Mouse (Mus musculus): ENCODE measurements around the gene Sh2d4b. TPM values are rescaled to one million over a fixed set of nuclear protein-coding genes. Genes with fewer than 3 reads are reported as not detected.
A peak's percentile ranks its signal among the peaks of the same experiment; 100 is the strongest.

The Sh2d4b gene
- 0.10 and 0.25 TPM in 2 replicates for polyA plus RNA-seq (2016; fragmentation: Nextera tagmentation; extraction: Ambion mirVana)

- 83% methylated on average over 3 of the region's 3 CpGs for WGBS
- no peak for DNase-seq (ENCODE audit: low spot score)
- Histone ChIP-seq H3K9me3 (replicated peaks) (no peaks in the 10 kb centered on the region), H3K27ac (no peak within 1 kb of the TSS), H3K4me3 (no peak within 1 kb of the TSS), H3K27me3 (ENCODE audit: low read depth, poor library complexity, severe bottlenecking) (no peaks in the 10 kb centered on the region), H3K36me3 (no peaks in the 10 kb centered on the region), H3K4me1 (peaks cover 20% of the 10 kb centered on the region)
These were observed at the start of gene Sh2d4b for GRCm38 (mm10) chr14:40893196-40893595. Gene Sh2d4b, minus strand, starts transcription at chr14:40893266.

GRCm38 (mm10) chr14:40942429-40942828 lies 49.4 kb upstream of the Sh2d4b start:
- whole genome bisulfite sequencing = 90% methylated on average over 2 of the region's 2 CpGs
- H3K27me3 ChIP-seq (ENCODE audit: low read depth, poor library complexity, severe bottlenecking) = no peaks in the 10 kb centered on the region
- H3K9me3 ChIP-seq (replicated peaks) = no peaks in the 10 kb centered on the region
- H3K27ac ChIP-seq = no peak overlapping the region
- DNase-seq (ENCODE audit: low spot score) = no peak
- no peaks in the 10 kb centered on the region for H3K4me1 ChIP-seq
- H3K4me3 ChIP-seq = no peak overlapping the region
- peaks cover 21% of the 10 kb centered on the region for H3K36me3 ChIP-seq

- Histone ChIP-seq H3K27me3 (ENCODE audit: low read depth, poor library complexity, severe bottlenecking) (no peaks in the 10 kb centered on the region), H3K27ac (no peak overlapping the region), H3K9me3 (replicated peaks) (no peaks in the 10 kb centered on the region), H3K36me3 (peaks cover 5% of the 10 kb centered on the region), H3K4me3 (no peak overlapping the region), H3K4me1 (peaks cover 5% of the 10 kb centered on the region; the same call in 1 of the 2 replicates)
- no peak for DNase-seq (ENCODE audit: low spot score)
- WGBS = 90% methylated on average over 11 of the region's 11 CpGs
These were observed 45.4 kb upstream of the Sh2d4b start for GRCm38 (mm10) chr14:40938380-40938987.

- no peaks in the 10 kb centered on the region for H3K27me3 ChIP-seq (ENCODE audit: low read depth, poor library complexity, severe bottlenecking)
- peaks cover 11% of the 10 kb centered on the region for H3K36me3 ChIP-seq
- 89% methylated on average over 4 of the region's 4 CpGs for WGBS
- DNase-seq (ENCODE audit: low spot score) = no peak
- no peak overlapping the region for H3K27ac ChIP-seq
- no peaks in the 10 kb centered on the region for H3K9me3 ChIP-seq (replicated peaks)
- H3K4me3 ChIP-seq = no peak overlapping the region
- H3K4me1 ChIP-seq = peaks cover 8% of the 10 kb centered on the region
These were observed 44.0 kb upstream of the Sh2d4b start for GRCm38 (mm10) chr14:40937052-40937451.

- no peak overlapping the region for H3K4me3 ChIP-seq
- peaks cover 21% of the 10 kb centered on the region for H3K4me1 ChIP-seq
- no peaks in the 10 kb centered on the region for H3K27me3 ChIP-seq (ENCODE audit: low read depth, poor library complexity, severe bottlenecking)
- H3K9me3 ChIP-seq (replicated peaks) = no peaks in the 10 kb centered on the region
- H3K27ac ChIP-seq = no peak overlapping the region
- peaks cover 11% of the 10 kb centered on the region for H3K36me3 ChIP-seq
- WGBS = 90% methylated on average over 1 of the region's 1 CpGs
- DNase-seq (ENCODE audit: low spot score) = no peak
These were observed 42.4 kb upstream of the Sh2d4b start for GRCm38 (mm10) chr14:40935481-40935880.

- no peak overlapping the region for H3K4me3 ChIP-seq
- peaks cover 21% of the 10 kb centered on the region for H3K4me1 ChIP-seq
- no peak overlapping the region for H3K27ac ChIP-seq
- H3K9me3 ChIP-seq (replicated peaks) = no peaks in the 10 kb centered on the region
- DNase-seq (ENCODE audit: low spot score) = no peak
- H3K27me3 ChIP-seq (ENCODE audit: low read depth, poor library complexity, severe bottlenecking) = no peaks in the 10 kb centered on the region
- WGBS = 87% methylated on average over 2 of the region's 2 CpGs
- peaks cover 11% of the 10 kb centered on the region for H3K36me3 ChIP-seq
These were observed 42.0 kb upstream of the Sh2d4b start for GRCm38 (mm10) chr14:40935054-40935453.

- H3K4me1 ChIP-seq = peaks cover 28% of the 10 kb centered on the region
- no peak for DNase-seq (ENCODE audit: low spot score)
- 88% methylated on average over 7 of the region's 7 CpGs for WGBS
These were observed 40.3 kb upstream of the Sh2d4b start for GRCm38 (mm10) chr14:40933328-40933727.

GRCm38 (mm10) chr14:40932225-40932624 lies 39.2 kb upstream of the Sh2d4b start:
- no peak overlapping the region for H3K27ac ChIP-seq
- H3K36me3 ChIP-seq = peaks cover 11% of the 10 kb centered on the region

More at GRCm38 (mm10) chr14:40933328-40933727, 40.3 kb upstream of the Sh2d4b start:
- no peak overlapping the region for H3K27ac ChIP-seq
- no peaks in the 10 kb centered on the region for H3K9me3 ChIP-seq (replicated peaks)
- no peaks in the 10 kb centered on the region for H3K27me3 ChIP-seq (ENCODE audit: low read depth, poor library complexity, severe bottlenecking)
- no peak overlapping the region for H3K4me3 ChIP-seq
- peaks cover 11% of the 10 kb centered on the region for H3K36me3 ChIP-seq

GRCm38 (mm10) chr14:40931115-40931829 lies 38.2 kb upstream of the Sh2d4b start:
- 72% methylated on average over 3 of the region's 3 CpGs for WGBS
- H3K4me1 ChIP-seq = peaks cover 37% of the 10 kb centered on the region
- no peaks in the 10 kb centered on the region for H3K9me3 ChIP-seq (replicated peaks)
- 0 out of 2 replicates have a peak overlapping the region, but pooled peaks have one; percentile 30 for H3K27ac ChIP-seq
- no peaks in the 10 kb centered on the region for H3K27me3 ChIP-seq (ENCODE audit: low read depth, poor library complexity, severe bottlenecking)
- peaks cover 13% of the 10 kb centered on the region for H3K36me3 ChIP-seq
- H3K4me3 ChIP-seq = no peak overlapping the region
- no peak for DNase-seq (ENCODE audit: low spot score)

More at GRCm38 (mm10) chr14:40932225-40932624, 39.2 kb upstream of the Sh2d4b start:
- H3K4me1 ChIP-seq = peaks cover 33% of the 10 kb centered on the region
- WGBS = 96% methylated on average over 9 of the region's 9 CpGs
- H3K9me3 ChIP-seq (replicated peaks) = no peaks in the 10 kb centered on the region
- DNase-seq (ENCODE audit: low spot score) = no peak
- H3K4me3 ChIP-seq = no peak overlapping the region
- no peaks in the 10 kb centered on the region for H3K27me3 ChIP-seq (ENCODE audit: low read depth, poor library complexity, severe bottlenecking)

- Histone ChIP-seq H3K27ac (no peak overlapping the region), H3K36me3 (peaks cover 19% of the 10 kb centered on the region), H3K27me3 (ENCODE audit: low read depth, poor library complexity, severe bottlenecking) (no peaks in the 10 kb centered on the region), H3K4me1 (peaks cover 33% of the 10 kb centered on the region), H3K4me3 (no peak overlapping the region), H3K9me3 (replicated peaks) (no peaks in the 10 kb centered on the region)
- 94% methylated on average over 2 of the region's 2 CpGs for WGBS
- no peak for DNase-seq (ENCODE audit: low spot score)
These were observed 36.9 kb upstream of the Sh2d4b start for GRCm38 (mm10) chr14:40929943-40930342.

GRCm38 (mm10) chr14:40928897-40929296 lies 35.8 kb upstream of the Sh2d4b start:
- H3K4me1 ChIP-seq = peaks cover 44% of the 10 kb centered on the region
- WGBS = 88% methylated on average over 5 of the region's 5 CpGs
- H3K36me3 ChIP-seq = peaks cover 18% of the 10 kb centered on the region
- H3K27ac ChIP-seq = no peak overlapping the region
- no peak overlapping the region for H3K4me3 ChIP-seq
- DNase-seq (ENCODE audit: low spot score) = no peak
- no peaks in the 10 kb centered on the region for H3K9me3 ChIP-seq (replicated peaks)
- H3K27me3 ChIP-seq (ENCODE audit: low read depth, poor library complexity, severe bottlenecking) = no peaks in the 10 kb centered on the region

GRCm38 (mm10) chr14:40927041-40927440 lies 34.0 kb upstream of the Sh2d4b start:
- Histone ChIP-seq H3K36me3 (peaks cover 17% of the 10 kb centered on the region), H3K4me3 (no peak overlapping the region), H3K4me1 (peaks cover 41% of the 10 kb centered on the region), H3K9me3 (replicated peaks) (no peaks in the 10 kb centered on the region), H3K27ac (no peak overlapping the region), H3K27me3 (ENCODE audit: low read depth, poor library complexity, severe bottlenecking) (no peaks in the 10 kb centered on the region)
- WGBS = 78% methylated on average over 2 of the region's 2 CpGs
- no peak for DNase-seq (ENCODE audit: low spot score)

- peaks cover 28% of the 10 kb centered on the region for H3K4me1 ChIP-seq
- peak; percentile 39 for DNase-seq (ENCODE audit: low spot score)
- peaks cover 24% of the 10 kb centered on the region for H3K36me3 ChIP-seq
- no peaks in the 10 kb centered on the region for H3K27me3 ChIP-seq (ENCODE audit: low read depth, poor library complexity, severe bottlenecking)
- peak overlapping the region; percentile 8; the same call in 1 of the 2 replicates for H3K4me3 ChIP-seq
- H3K9me3 ChIP-seq (replicated peaks) = no peaks in the 10 kb centered on the region
- peak overlapping the region; percentile 75 for H3K27ac ChIP-seq
- 32% methylated on average over 10 of the region's 10 CpGs for WGBS
These were observed 31.5 kb upstream of the Sh2d4b start for GRCm38 (mm10) chr14:40924378-40925113.

Measured in limb, embryonic 10.5 days (tissue).